ENCODE assay signal across 18 mouse cellular contexts in genomic region chr9:121032322-121032964, GRCm38 (mm10).
DNase-seq lines count a peak whose midpoint lies in the region; ATAC-seq lines count a peak whose summit lies in the region.
"Had no signal": no experiment of that assay in that cellular context is flagged by ENCODE, and none has a peak within 500 bp of the region (broad histone marks: within the 10 kb centered on the region; RNA-seq: fewer than 3 reads in every experiment).

No protein-coding gene starts in this region.

- no peaks in the 10 kb centered on the region for H3K9me3 ChIP-seq in hindbrain, embryonic 10.5 days
- H3K9me3 ChIP-seq in hindbrain, embryonic 14.5 days (ENCODE audit: control insufficient read depth, low read length), result no peaks in the 10 kb centered on the region
- H3K9me3 ChIP-seq in embryonic facial prominence, embryonic 15.5 days (replicated peaks), result no peaks in the 10 kb centered on the region
- no peaks in the 10 kb centered on the region for H3K9me3 ChIP-seq in hindbrain, embryonic 16.5 days (ENCODE audit: control insufficient read depth, low read length)
- no peaks in the 10 kb centered on the region for H3K9me3 ChIP-seq in midbrain, embryonic 15.5 days
- H3K9me3 ChIP-seq: forebrain, embryonic 12.5 days; limb, embryonic 13.5 days; liver, embryonic 13.5 days had no signal

- no peak overlapping the region for H3K4me3 ChIP-seq in hindbrain, embryonic 10.5 days
- no peak overlapping the region for H3K4me3 ChIP-seq in hindbrain, embryonic 14.5 days (replicated peaks; ENCODE audit: low read length)
- H3K4me3 ChIP-seq in embryonic facial prominence, embryonic 15.5 days (replicated peaks), result no peak overlapping the region
- H3K4me3 ChIP-seq in hindbrain, embryonic 16.5 days (ENCODE audit: low read length), result no peak overlapping the region
- H3K4me3 ChIP-seq in midbrain, embryonic 15.5 days, result no peak overlapping the region
- H3K4me3 ChIP-seq: forebrain, embryonic 12.5 days; heart, adult 2 months; limb, embryonic 13.5 days; liver, embryonic 13.5 days had no signal

- 38% methylated on average over 10 of the region's 10 CpGs for WGBS in hindbrain, embryonic 10.5 days
- WGBS in hindbrain, embryonic 14.5 days, result 41% methylated on average over 10 of the region's 10 CpGs
- WGBS in embryonic facial prominence, embryonic 15.5 days, result 54% methylated on average over 10 of the region's 10 CpGs
- WGBS in hindbrain, embryonic 16.5 days, result 55% methylated on average over 10 of the region's 10 CpGs
- WGBS in midbrain, embryonic 15.5 days, result 32% methylated on average over 10 of the region's 10 CpGs

- peaks cover 57% of the 10 kb centered on the region for H3K4me1 ChIP-seq in hindbrain, embryonic 10.5 days (replicated peaks)
- H3K4me1 ChIP-seq in hindbrain, embryonic 14.5 days (replicated peaks; ENCODE audit: control insufficient read depth, insufficient read depth, low read length), result peaks cover 16% of the 10 kb centered on the region
- no peaks in the 10 kb centered on the region; the same call in 1 of the 2 replicates for H3K4me1 ChIP-seq in embryonic facial prominence, embryonic 15.5 days
- H3K4me1 ChIP-seq in hindbrain, embryonic 16.5 days (ENCODE audit: control insufficient read depth, insufficient read depth, low read depth, low read length), result peaks cover 12% of the 10 kb centered on the region
- peaks cover 34% of the 10 kb centered on the region for H3K4me1 ChIP-seq in midbrain, embryonic 15.5 days
- H3K4me1 ChIP-seq: liver, embryonic 13.5 days had no signal

- no peak for ATAC-seq in hindbrain, embryonic 14.5 days (ENCODE audit: low FRiP score)
- ATAC-seq in embryonic facial prominence, embryonic 15.5 days (ENCODE audit: insufficient number of reproducible peaks, low FRiP score, low TSS enrichment, low read depth), result 0 out of 2 replicates have a peak, but pooled peaks have one; percentile 24
- ATAC-seq in hindbrain, embryonic 16.5 days, result 0 out of 2 replicates have a peak, but pooled peaks have one; percentile 30
- peak; percentile 57 for ATAC-seq in midbrain, embryonic 15.5 days (replicated peaks)
- ATAC-seq in frontal cortex, adult (ENCODE audit: low TSS enrichment), result no peak
- ATAC-seq: intestine, embryonic 16.5 days had no signal

- peak; percentile 37 for DNase-seq in hindbrain, embryonic 10.5 days (ENCODE audit: low spot score)
- DNase-seq in hindbrain, embryonic 14.5 days (ENCODE audit: low spot score), result no peak
- DNase-seq in lung, postnatal 36 days, result no peak
- DNase-seq: cerebellum, adult 9-10 months; gastrocnemius, postnatal 14 days; heart, adult 2 months; heart, postnatal 4 days; liver, embryonic 13.5 days; lung, embryonic 14.5 days; thymus, postnatal 36 days had no signal

- no peaks in the 10 kb centered on the region for H3K27me3 ChIP-seq in hindbrain, embryonic 10.5 days (ENCODE audit: insufficient read depth, poor library complexity, severe bottlenecking)
- H3K27me3 ChIP-seq in hindbrain, embryonic 14.5 days (ENCODE audit: control insufficient read depth, insufficient read depth, low read length), result no peaks in the 10 kb centered on the region
- H3K27me3 ChIP-seq in embryonic facial prominence, embryonic 15.5 days, result no peaks in the 10 kb centered on the region
- H3K27me3 ChIP-seq in hindbrain, embryonic 16.5 days (replicated peaks; ENCODE audit: control insufficient read depth, insufficient read depth, low read length), result no peaks in the 10 kb centered on the region
- no peaks in the 10 kb centered on the region for H3K27me3 ChIP-seq in midbrain, embryonic 15.5 days (replicated peaks)
- H3K27me3 ChIP-seq: limb, embryonic 13.5 days; liver, embryonic 13.5 days had no signal

- no peak overlapping the region for H3K9ac ChIP-seq in hindbrain, embryonic 14.5 days
- H3K9ac ChIP-seq in embryonic facial prominence, embryonic 15.5 days, result no peak overlapping the region
- H3K9ac ChIP-seq in hindbrain, embryonic 16.5 days (ENCODE audit: low read depth, low read length), result no peak overlapping the region
- H3K9ac ChIP-seq in midbrain, embryonic 15.5 days, result no peak overlapping the region
- H3K9ac ChIP-seq: forebrain, embryonic 12.5 days; limb, embryonic 13.5 days; liver, embryonic 13.5 days; lung, embryonic 14.5 days had no signal

- no peak overlapping the region for H3K4me2 ChIP-seq in hindbrain, embryonic 14.5 days (replicated peaks)
- H3K4me2 ChIP-seq in embryonic facial prominence, embryonic 15.5 days (replicated peaks), result no peak overlapping the region
- H3K4me2 ChIP-seq in hindbrain, embryonic 16.5 days (ENCODE audit: low read length), result no peak overlapping the region
- H3K4me2 ChIP-seq in midbrain, embryonic 15.5 days, result no peak overlapping the region
- H3K4me2 ChIP-seq: forebrain, embryonic 12.5 days; limb, embryonic 13.5 days; liver, embryonic 13.5 days; lung, embryonic 14.5 days had no signal

- H3K36me3 ChIP-seq in hindbrain, embryonic 10.5 days, result no peaks in the 10 kb centered on the region
- H3K36me3 ChIP-seq in hindbrain, embryonic 14.5 days (replicated peaks; ENCODE audit: control insufficient read depth, insufficient read depth), result no peaks in the 10 kb centered on the region
- no peaks in the 10 kb centered on the region for H3K36me3 ChIP-seq in embryonic facial prominence, embryonic 15.5 days
- H3K36me3 ChIP-seq in hindbrain, embryonic 16.5 days (ENCODE audit: control insufficient read depth, insufficient read depth, low read length), result no peaks in the 10 kb centered on the region
- H3K36me3 ChIP-seq in midbrain, embryonic 15.5 days (replicated peaks), result no peaks in the 10 kb centered on the region
- H3K36me3 ChIP-seq: forebrain, embryonic 12.5 days; limb, embryonic 13.5 days; liver, embryonic 13.5 days had no signal

- H3K27ac ChIP-seq in hindbrain, embryonic 10.5 days, result peak overlapping the region; percentile 69
- H3K27ac ChIP-seq in hindbrain, embryonic 14.5 days, result no peak overlapping the region
- H3K27ac ChIP-seq in embryonic facial prominence, embryonic 15.5 days (replicated peaks), result no peak overlapping the region
- H3K27ac ChIP-seq in hindbrain, embryonic 16.5 days (ENCODE audit: low read depth, low read length), result no peak overlapping the region
- no peak overlapping the region for H3K27ac ChIP-seq in midbrain, embryonic 15.5 days
- H3K27ac ChIP-seq: forebrain, embryonic 12.5 days; heart, adult 2 months; limb, embryonic 13.5 days; liver, embryonic 13.5 days; macrophage had no signal

Comparison
In these comparisons a context has a peak if more than half of its experiments do, and no peak if none do; other contexts are left out.
1. ATAC-seq: peak in embryonic facial prominence, embryonic 15.5 days (single experiment), hindbrain, embryonic 16.5 days (single experiment) and midbrain, embryonic 15.5 days (single experiment); none in hindbrain, embryonic 14.5 days (single experiment) and frontal cortex, adult (single experiment).